Mouse (Mus musculus): ENCODE measurements around the gene Zfp455. TPM values are rescaled to one million over a fixed set of nuclear protein-coding genes. Genes with fewer than 3 reads are reported as not detected.

Gene Zfp455
- 1 to 10 TPM; 4.3 to 6.5 TPM for polyA plus RNA-seq (2017; shearing (Covaris generic))

DNA sequence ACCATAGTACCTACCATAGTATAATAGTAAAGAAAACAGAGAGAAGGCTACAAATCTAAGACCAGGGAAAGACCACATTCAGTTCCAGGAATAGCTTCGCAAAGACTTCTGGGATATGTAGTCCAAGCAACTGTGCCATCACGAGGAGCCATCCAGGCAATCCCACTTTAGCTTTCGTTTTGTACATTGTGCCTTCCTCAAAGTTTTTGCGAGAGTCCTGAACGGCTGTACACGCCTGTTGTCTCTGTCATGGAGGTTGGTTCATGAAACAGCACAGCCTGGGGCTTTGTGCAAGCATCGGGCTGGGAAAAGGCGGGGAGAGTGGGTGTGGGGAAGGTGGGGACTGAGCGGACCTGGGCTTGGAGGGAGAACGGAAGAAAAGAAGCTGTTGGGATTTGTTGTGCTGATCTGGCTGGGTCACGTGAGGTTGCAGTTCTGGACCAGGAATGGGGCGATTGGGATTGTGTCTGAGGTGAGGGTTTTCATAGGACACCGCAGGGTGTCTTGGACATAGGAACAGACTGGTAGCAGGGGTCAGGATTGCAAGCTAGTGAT lies at the start of gene Zfp455:
TSS of gene Zfp455 (plus strand) at position 167 of the 555 bp plus-strand sequence.
- peak; percentile 97 for ATAC-seq

DNA sequence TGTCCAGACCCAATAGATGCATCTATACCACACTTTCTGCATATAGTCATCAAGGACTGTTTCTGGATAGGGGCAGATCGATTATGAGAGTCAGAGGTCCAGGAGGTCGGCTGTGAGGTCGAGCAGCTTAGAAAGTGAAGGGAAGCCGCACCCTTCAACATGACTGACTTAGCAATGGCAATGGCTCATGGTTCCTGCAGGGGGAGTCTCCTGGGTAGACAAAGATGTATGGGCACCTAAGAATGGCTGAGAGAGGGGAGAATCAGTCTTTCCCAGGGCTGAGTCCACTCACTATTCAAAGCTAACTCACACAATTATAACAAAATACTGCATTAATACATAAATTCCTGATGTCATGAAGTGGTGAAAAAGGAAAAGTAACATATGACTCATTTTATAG lies 28.2 kb upstream of the Zfp455 start:
- peak; percentile 59 for ATAC-seq

DNA sequence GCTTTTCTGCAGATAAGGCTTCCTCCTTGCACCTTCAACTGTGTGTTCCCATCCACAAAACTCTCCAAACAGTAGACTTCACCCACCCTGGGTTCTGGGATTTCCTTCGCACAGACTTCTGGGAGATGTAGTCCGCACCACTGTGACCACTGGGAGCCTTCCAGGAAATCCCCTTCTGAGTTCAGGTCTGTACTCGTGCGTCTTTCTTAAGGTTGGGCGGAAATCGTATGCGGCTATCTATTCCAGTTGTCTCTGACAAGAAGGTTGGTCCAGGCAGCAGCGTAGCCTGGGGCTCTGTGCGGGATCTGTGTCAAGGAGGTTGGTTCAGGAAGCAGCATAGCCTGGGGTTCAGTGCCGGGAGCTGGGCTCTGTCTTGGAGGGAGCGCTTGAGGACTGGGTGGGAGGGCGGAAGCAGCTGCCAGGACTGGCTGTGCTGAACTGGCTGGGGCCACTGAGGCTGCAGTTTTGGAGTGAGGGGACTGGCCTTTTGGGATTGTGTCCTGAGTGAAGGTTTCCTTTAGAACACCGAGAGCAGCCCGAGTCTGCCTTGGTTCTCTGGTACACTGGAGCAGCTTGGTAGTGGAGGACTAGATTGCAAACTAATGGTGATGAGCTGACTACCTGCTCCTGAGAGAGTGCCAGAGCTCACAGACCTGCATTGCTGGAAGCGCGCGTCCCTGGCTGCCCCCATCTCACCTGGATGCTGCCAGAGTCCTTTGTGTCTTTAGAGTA lies 21.1 kb upstream of the Zfp455 start, which contains the start of gene Rsl1:
TSS of gene Rsl1 (plus strand) at position 192 of the 732 bp plus-strand sequence.
- peak; percentile 98 for ATAC-seq

DNA sequence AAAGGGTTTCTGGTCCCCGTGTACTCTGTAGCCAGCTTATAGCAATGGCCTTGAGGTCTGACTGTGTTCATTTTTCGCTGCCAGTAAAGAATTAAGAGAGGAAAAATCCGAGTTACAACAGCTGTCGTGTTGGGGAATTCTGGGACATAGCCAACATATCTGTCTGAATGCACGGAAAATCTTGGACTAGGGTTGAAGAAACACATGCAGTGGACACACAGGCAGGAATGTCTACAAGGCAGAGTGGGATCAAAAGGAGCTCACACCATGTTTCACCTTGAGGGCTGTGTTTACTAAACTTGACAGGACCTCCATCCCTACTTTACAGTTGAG lies 20.6 kb upstream of the Zfp455 start:
- no peak for ATAC-seq

DNA sequence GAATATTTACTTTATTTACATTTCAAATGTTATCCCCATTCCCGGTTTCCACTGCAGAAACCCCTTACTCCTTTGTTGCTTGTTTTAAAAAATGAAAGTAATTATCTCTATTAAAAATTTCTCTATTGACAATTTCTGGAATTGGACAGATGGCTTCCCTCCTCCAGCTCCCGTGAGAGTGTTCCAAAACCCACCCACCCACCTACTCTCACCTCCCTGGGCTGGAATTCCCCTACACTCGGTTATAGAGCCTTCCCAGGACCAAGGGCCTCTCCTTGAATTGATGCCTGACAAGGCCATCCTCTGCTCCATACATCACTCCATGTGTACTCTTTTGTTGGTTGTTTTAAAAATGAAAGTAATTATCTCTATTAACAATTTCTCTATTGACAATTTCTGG lies 7.3 kb downstream of the Zfp455 start:
- ATAC-seq = no peak

DNA sequence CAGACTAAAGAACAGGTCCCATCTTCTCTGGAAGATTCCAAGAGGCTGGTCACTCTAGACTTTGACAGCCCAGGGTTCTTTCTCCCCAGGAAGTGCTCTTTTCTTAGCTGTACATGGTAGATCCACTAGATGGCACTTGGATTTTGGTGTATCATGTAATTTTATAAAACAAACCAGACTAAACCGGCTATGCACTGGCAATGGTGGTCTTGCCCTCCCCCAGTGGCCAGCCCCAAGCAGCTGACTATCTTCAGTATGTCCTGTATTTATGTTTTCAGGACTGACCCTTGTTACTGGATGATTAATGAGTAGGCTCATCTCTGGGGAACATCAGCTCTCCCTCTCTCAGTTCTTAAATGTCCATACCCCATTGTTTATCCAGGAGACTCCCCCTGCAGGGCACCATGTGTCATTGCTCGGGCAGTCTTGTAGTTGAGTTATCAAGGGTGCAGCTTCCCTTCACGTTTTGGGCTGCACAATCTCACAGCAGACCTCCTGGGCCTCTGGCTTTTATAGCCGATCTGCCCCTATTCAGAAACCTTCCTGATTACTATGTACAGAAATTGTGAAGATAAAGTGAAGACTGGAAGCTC lies 19.8 kb downstream of the Zfp455 start:
- ATAC-seq = peak; percentile 83

Other genes starting within 250 kb of the Zfp455 start
- 10 to 100 TPM in 1 of 2 experiments, 1 to 10 TPM in 1; 9.5 to 10.5 TPM for gene Zfp712, start 133.3 kb upstream of the Zfp455 start, polyA plus RNA-seq (2017; shearing (Covaris generic))
- 1 to 10 TPM; 6.7 to 8.1 TPM for gene Zfp708, start 96.5 kb upstream of the Zfp455 start, polyA plus RNA-seq (2017; shearing (Covaris generic))
- gene Gm28557, start 85.9 kb upstream of the Zfp455 start, polyA plus RNA-seq (2017; shearing (Covaris generic)) = 1 to 10 TPM; 2.2 to 5.6 TPM
- under 1 TPM; 0.24 to 0.37 TPM for gene Rslcan18, start 78.2 kb upstream of the Zfp455 start, polyA plus RNA-seq (2017; shearing (Covaris generic))
- 1 to 10 TPM; 2.7 to 3.2 TPM for gene Zfp759, start 72.8 kb upstream of the Zfp455 start, polyA plus RNA-seq (2017; shearing (Covaris generic))
- gene Rsl1, start 21.3 kb upstream of the Zfp455 start, polyA plus RNA-seq (2017; shearing (Covaris generic)) = 10 to 100 TPM; 22.0 to 28.0 TPM
- gene Zfp458, start 84.0 kb downstream of the Zfp455 start, polyA plus RNA-seq (2017; shearing (Covaris generic)) = 1 to 10 TPM in 1 of 2 experiments, under 1 TPM in 1; 0.96 to 1.5 TPM
- 1 to 10 TPM in 1 of 2 experiments, under 1 TPM in 1; 0.72 to 1.5 TPM for gene Zfp457, start 112.0 kb downstream of the Zfp455 start, polyA plus RNA-seq (2017; shearing (Covaris generic))
- 1 to 10 TPM; 6.9 to 7.7 TPM for gene Zfp595, start 138.1 kb downstream of the Zfp455 start, polyA plus RNA-seq (2017; shearing (Covaris generic))
- gene Gm28044, start 166.0 kb downstream of the Zfp455 start, polyA plus RNA-seq (2017; shearing (Covaris generic)) = 1 to 10 TPM in 1 of 2 experiments, not detected in 1; 2.0 TPM
- 1 to 10 TPM; 2.4 to 2.7 TPM for gene Zfp953, start 166.1 kb downstream of the Zfp455 start, polyA plus RNA-seq (2017; shearing (Covaris generic))
- gene Gm28041, start 181.2 kb downstream of the Zfp455 start, polyA plus RNA-seq (2017; shearing (Covaris generic)) = 1 to 10 TPM; 1.0 to 1.1 TPM
- gene Zfp456, start 181.3 kb downstream of the Zfp455 start, polyA plus RNA-seq (2017; shearing (Covaris generic)) = 1 to 10 TPM; 4.2 to 7.7 TPM
- gene Zfp429, start 205.3 kb downstream of the Zfp455 start, polyA plus RNA-seq (2017; shearing (Covaris generic)) = 10 to 100 TPM; 21.8 to 24.6 TPM
- gene Zfp459, start 226.9 kb downstream of the Zfp455 start, polyA plus RNA-seq (2017; shearing (Covaris generic)) = 1 to 10 TPM; 2.3 to 2.4 TPM

Data from CD4-positive, CD25-positive, alpha-beta regulatory T cell, adult 4 months (primary cell).